Mouse (Mus musculus): Measurements from ENCODE around the gene Hs3st3a1.

DNA sequence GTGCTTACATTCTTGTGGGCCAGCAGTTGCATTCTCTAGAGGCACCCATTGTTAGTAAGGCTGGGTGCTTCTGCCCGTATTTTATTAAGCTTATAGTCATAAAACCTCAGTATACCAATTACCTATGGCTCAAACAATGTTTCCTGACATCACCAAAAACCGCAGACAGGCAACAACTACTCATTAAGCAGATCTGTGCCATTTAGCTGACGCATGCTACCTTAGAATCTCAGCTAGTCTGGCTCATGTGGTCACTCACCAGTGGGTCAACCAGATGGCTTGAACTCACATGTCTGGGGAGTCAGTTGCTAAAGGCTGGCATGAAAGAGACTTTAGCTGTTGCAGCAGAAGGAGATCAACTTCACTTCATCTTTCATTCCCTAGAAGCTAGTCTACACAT, 67.9 kb downstream of the Hs3st3a1 start:
- TF ChIP-seq USF1 (IDR thresholded peaks at IDR 0.05; ENCODE audit: low read depth, low read length) (no peak), RCOR1 (IDR thresholded peaks at IDR 0.05; ENCODE audit: low read depth, low read length) (no peak), CTCF (IDR thresholded peaks at IDR 0.05 in 2 of 3, conservative IDR thresholded peaks at IDR 0.05 in 1 of 3; ENCODE audit: control insufficient read depth in 1 of 3, insufficient read depth in 1 of 3, low read depth in 2 of 3, low read length in 3 of 3, poor library complexity in 1 of 3, severe bottlenecking in 1 of 3) (no peak), POLR2A (IDR thresholded peaks at IDR 0.05; ENCODE audit: control insufficient read depth in 1 of 2, insufficient read depth in 1 of 2, low read depth in 1 of 2, low read length in 2 of 2, poor library complexity in 1 of 2) (no peak), EP300 (IDR thresholded peaks at IDR 0.05; ENCODE audit: low read depth in 1 of 2, low read length in 2 of 2) (no peak), ZC3H11A (IDR thresholded peaks at IDR 0.05; ENCODE audit: low read depth, low read length) (no peak), ELF1 (IDR thresholded peaks at IDR 0.05; ENCODE audit: low read depth, low read length) (no peak), TAL1 (IDR thresholded peaks at IDR 0.05; ENCODE audit: low read length) (no peak)

All from MEL (cell line).